Mouse (Mus musculus) adrenal gland, adult (tissue): ENCODE data around the gene Dus2.
A peak's percentile ranks its signal among the peaks of the same experiment; 100 is the strongest.

Experiments
- DNase-seq, 2 experiments: peaks; one replicate each; pipeline ENCODE4 v3.0.0; 2022 to 2023; ENCODE audit warnings: low spot score in 1 of 2; ENCODE audit not compliant: inconsistent age in 2 of 2

Gene Dus2

GRCm38 (mm10) chr8:106040218-106040617, 49.1 kb downstream of the Dus2 start:
- no peak for DNase-seq

DNA sequence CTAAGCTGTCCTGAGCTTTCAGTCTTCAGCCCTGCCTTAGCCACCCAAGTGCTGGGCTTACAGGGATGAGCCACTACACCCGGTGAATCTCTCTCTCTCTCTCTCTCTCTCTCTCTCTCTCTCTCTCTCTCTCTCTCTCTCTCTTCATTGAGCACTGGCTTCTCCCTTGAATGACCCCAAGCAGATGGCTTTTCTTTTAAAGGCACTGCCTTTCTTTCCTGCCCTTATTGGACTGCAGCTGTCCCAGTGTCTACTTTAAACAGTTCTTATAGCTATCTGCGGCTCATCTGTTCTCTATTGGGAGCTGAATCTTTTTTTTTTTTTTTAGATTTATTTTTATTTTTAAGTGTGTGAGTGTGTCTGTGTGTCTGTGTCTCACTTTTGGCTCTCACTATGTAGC, 51.9 kb downstream of the Dus2 start:
- DNase-seq = no peak

- no peak for DNase-seq
Measured at GRCm38 (mm10) chr8:106044151-106044550, 53.0 kb downstream of the Dus2 start.

GRCm38 (mm10) chr8:106046872-106047559, 55.9 kb downstream of the Dus2 start:
- DNase-seq = no peak

DNA sequence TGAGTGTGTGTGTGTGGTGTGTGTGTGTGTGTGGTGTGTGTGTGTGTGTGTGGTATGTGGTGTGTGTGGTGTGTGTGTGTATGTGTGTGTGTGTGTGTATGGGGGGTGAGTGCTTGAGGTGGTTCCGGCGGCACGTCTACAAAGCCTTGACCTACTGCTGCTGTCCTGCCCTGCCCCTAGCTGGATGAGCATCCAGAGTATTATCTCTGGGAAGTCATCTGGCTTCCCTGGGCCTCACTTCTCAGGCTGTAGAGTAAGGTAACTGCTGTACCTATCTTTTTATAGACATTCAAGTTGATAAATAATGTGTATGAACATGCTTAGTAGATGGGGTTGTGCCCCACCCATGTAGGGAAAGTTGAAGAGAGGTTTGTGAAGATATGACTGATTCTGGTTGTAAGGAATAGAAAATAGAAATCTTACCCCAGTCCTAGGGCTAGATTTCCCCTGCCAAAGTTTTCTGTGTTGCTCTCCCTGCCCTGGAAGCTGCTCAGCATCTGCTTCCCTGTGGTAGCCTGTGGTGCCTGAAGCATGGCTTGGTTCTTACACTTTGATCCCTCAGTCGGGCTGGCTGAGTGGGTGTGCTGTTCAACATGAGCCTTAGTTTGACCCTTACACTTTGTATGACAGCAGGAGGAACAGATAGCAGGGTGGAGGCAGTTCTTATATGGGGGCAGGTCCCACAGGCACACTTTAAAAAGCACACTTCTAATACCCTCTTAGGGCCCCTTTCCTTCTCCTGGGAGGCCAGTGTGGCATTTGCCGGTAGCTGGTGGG, 56.9 kb downstream of the Dus2 start:
- no peak for DNase-seq

DNA sequence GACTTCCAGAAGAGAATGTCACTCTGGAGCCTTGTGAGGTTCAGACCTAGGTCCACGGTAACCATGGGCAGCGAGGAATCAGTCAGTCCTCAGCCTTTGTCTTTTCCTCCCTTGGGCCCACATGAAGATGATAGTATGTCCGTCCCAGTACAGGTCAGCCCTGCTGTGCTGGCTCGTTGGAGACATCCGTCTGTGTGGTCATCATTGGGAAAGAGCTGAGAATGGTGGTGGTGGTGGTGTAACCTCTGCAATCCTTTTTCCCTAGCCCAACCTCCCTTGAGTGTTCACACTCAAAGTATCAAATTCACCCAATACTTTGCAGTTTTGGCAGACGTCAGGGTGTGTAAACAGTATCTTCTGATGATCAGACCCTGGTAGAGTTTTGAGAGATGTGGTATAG, 58.7 kb downstream of the Dus2 start:
- DNase-seq = no peak

- peak in 1 of 2 experiments; percentile 30 for DNase-seq
Measured at GRCm38 (mm10) chr8:106051068-106051467, 59.9 kb downstream of the Dus2 start.

DNA sequence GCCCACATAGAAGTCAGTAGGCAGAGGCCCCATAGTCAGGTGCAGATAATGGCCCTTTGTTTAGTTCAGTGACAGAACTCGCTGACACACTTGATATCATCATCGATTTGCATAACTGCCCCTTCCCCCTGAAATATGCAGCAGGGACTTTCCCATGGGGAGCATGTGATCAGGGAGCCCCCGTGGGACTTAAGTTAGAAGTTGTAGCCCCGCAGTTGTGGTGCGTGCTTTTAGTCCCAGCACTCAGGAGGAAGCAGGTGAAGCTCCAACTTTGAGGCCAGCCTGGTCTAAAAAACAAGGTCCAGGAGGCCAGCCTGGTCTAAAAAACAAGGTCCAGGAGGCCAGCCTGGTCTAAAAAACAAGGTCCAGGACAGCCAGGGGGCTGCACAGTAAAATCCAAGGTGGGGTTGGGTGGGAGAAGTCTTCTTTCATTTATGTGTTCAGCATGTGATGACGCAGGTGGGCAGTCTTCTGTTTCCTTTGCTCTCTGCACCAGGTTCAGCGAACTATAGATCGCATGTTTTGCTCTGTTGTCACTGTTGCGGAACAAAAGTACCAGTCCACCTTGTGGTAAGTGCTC, 61.5 kb downstream of the Dus2 start:
- no peak for DNase-seq

- DNase-seq = no peak
Measured at GRCm38 (mm10) chr8:106054190-106054811, 63.2 kb downstream of the Dus2 start.

DNA sequence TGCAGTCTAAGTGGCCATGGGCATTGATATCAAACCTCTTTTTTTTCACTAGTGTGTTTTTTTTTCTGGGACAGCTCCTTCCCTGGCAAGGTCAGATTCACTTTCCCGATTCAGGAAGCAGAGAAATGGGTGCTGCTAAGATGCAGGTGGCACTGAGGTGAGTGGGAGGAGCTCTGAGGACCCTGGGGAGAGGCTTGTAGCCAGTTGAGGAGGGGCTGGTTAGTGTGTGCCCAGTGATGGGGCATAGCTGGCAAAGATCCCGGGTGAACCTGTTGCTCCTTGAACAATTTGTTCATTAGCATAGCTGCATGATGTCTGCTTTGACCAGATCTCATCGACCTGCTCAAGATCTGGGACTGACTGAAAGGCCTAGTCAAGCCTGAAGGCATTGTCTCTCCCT, 63.9 kb downstream of the Dus2 start:
- peak in 1 of 2 experiments; percentile 30 for DNase-seq

GRCm38 (mm10) chr8:106056455-106056982, 65.4 kb downstream of the Dus2 start:
- no peak for DNase-seq

- DNase-seq = peak; percentile 98
Measured at GRCm38 (mm10) chr8:106058731-106059612, 67.8 kb downstream of the Dus2 start, which contains the start of gene Nfatc3. TSS of gene Nfatc3 (plus strand) at chr8:106058840.

DNA sequence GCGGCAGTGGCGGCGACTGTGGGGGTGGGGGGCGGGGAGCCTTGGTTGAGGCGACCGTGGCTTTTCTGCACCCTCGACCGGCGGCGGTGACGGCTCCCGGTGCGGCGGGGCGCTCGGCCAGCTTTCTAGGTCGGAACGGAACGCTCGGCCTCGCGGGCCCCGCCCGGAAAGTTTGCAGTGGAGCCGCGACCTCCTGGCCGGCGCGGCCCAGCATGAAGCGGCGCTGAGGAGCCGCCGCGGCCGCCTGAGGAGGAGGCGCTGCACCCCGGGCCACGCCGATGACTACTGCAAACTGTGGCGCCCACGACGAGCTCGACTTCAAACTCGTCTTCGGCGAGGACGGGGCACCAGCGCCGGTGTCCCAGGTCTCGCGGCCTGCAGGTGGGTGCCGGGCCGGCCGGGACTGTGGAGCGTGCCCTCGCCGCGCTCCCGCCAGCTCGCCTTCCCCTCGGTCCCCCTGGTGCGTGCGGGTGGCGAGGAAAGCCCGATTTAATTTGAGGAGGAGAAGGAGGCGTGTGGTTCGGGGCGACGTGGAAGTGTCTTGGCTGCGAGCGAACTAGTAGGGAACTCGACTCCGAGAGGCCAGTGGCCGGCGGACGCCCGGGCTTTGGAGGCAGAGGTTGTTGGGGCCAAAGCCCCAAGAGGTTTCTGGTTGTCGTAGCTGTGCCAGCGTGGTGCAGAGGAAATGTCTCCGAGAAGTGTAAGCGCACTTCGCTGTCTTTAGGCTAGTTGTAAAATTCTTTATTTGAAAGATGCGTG, 68.7 kb downstream of the Dus2 start:
- peak in 1 of 2 experiments; percentile 94 for DNase-seq

DNA sequence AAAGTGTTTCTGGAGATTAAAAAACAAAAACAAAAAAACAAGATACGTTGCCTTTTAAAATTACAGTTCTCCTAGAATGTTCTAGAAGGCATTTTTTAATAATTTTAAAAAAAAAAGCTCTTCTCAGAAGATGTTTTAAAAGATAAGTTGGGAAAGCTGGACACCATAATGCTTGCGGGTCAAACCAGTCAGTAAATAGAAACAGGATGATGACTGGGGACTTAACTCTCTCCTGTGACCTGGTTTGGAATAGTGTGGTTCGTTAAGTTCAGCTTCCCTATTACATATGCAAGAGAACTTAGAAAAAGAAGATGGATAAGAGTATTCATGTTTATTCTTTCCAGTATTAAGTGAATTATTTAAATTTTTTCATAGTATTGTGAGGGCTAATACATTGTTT, 69.4 kb downstream of the Dus2 start:
- peak in 1 of 2 experiments; percentile 53 for DNase-seq

DNA sequence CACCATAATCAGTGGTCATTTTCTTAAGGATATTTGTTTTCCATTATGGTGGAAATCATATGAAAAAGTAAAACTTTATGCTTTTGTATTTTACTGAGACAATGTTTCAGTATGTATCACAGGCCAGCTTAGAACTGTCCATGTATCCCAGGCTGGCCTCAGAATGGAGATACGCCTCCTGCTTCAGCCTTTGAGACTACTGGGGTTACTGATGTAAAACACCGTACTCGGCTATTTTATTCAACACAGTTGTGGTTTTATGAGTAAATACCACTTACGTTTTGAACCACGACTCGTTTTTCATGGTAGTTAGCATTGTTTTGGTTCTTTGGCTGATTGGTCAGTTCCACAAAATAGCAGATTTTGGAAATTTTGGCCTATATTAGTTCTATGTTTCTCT, 70.5 kb downstream of the Dus2 start:
- DNase-seq = peak in 1 of 2 experiments; percentile 34

- no peak for DNase-seq
Measured at GRCm38 (mm10) chr8:106063046-106063445, 71.9 kb downstream of the Dus2 start.

- DNase-seq = no peak
Measured at GRCm38 (mm10) chr8:106066721-106067120, 75.6 kb downstream of the Dus2 start.

GRCm38 (mm10) chr8:106069565-106069964, 78.4 kb downstream of the Dus2 start:
- DNase-seq = peak in 1 of 2 experiments; percentile 53

DNA sequence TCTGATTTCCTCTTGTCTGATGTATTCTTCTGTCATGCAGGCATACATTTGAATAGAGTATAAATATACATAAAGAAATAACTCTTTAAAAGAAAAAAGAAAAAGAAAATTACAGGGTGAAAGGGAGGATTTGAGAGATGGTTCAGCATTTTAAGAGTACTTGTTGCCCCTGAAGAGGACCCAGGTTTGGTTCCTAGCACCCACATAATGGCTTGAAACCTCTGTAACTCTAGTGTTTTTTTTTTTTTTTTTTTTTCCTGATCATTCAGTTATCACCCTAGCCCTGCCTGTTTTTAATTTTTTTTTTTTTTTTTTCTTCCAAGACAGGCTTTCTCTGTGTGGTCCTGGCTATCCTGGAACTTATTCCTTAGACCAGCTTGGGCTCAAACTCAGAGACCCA, 81.0 kb downstream of the Dus2 start:
- no peak for DNase-seq

DNA sequence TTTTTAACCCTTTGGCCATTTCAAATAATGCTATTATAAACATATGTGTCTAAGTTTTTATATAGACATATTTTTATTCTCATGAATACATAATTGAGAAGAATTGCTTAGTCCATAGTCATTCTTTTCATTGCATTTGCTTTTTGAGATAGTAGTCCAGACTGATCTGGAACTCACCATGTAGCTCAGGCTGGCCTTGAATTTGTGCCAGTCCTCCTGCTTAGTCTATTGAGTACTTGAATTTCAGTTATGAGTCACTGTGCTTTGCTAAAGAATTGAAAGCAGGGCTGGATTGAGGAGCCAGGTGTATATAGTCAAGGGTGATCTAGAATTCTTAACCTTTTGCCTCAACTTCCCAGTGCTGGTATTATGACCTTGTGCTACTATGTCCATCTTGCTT, 83.1 kb downstream of the Dus2 start:
- peak; percentile 67 to 84 for DNase-seq
